In genomic region chr3:95891211-95892065, GRCm38 (mm10) we compare ENCODE assay signal across 8 mouse cellular contexts. TPM values are rescaled to one million over a fixed set of nuclear protein-coding genes. Genes with fewer than 3 reads are reported as not detected.
A peak's percentile ranks its signal among the peaks of the same experiment; 100 is the strongest.
DNase-seq lines count a peak whose midpoint lies in the region; ATAC-seq lines count a peak whose summit lies in the region.

Gene BC028528, minus strand, starts transcription at chr3:95892005.

- ATAC-seq in kidney, embryonic 14.5 days (ENCODE audit: low FRiP score, low TSS enrichment): no peak
- ATAC-seq in heart, embryonic 13.5 days (ENCODE audit: extremely low read depth, insufficient number of reproducible peaks, low FRiP score, low TSS enrichment): no peak
- ATAC-seq in limb, embryonic 12.5 days (ENCODE audit: insufficient number of reproducible peaks, insufficient read depth, low FRiP score, low TSS enrichment, low read depth): no peak
- no peak for ATAC-seq in midbrain, embryonic 11.5 days (ENCODE audit: low FRiP score)

- no peak for DNase-seq in kidney, adult 11 months
- DNase-seq in embryo, embryonic 10 days (ENCODE audit: low spot score): peak; percentile 75
- peak; percentile 85 for DNase-seq in midbrain, embryonic 11.5 days (ENCODE audit: low spot score, missing footprints)
- no peak for DNase-seq in right cerebral cortex, postnatal 36 days (ENCODE audit: low spot score in 2 of 2)
- DNase-seq in left cerebral cortex, adult 11 months (ENCODE audit: low spot score): no peak

- 15% methylated on average over 12 of the region's 12 CpGs for WGBS in kidney, embryonic 14.5 days
- WGBS in heart, embryonic 13.5 days: 15% methylated on average over 12 of the region's 12 CpGs
- WGBS in limb, embryonic 12.5 days: 26% methylated on average over 12 of the region's 12 CpGs
- WGBS in midbrain, embryonic 11.5 days: 27% methylated on average over 12 of the region's 12 CpGs

- peak within 1 kb of the TSS; percentile 93 for H3K27ac ChIP-seq in kidney, embryonic 14.5 days (ENCODE audit: low read depth, low read length)
- H3K27ac ChIP-seq in heart, embryonic 13.5 days (replicated peaks): peak within 1 kb of the TSS; percentile 94
- H3K27ac ChIP-seq in limb, embryonic 12.5 days: peak within 1 kb of the TSS; percentile 78
- no peak within 1 kb of the TSS; the same call in 1 of the 2 replicates for H3K27ac ChIP-seq in midbrain, embryonic 11.5 days (ENCODE audit: low read depth, low read length)

- H3K9ac ChIP-seq in kidney, embryonic 14.5 days (ENCODE audit: low read depth, low read length): peak within 1 kb of the TSS; percentile 19
- peak within 1 kb of the TSS; percentile 80 for H3K9ac ChIP-seq in heart, embryonic 13.5 days
- H3K9ac ChIP-seq in limb, embryonic 12.5 days (replicated peaks): peak within 1 kb of the TSS; percentile 45; the same call in 1 of the 2 replicates
- peak within 1 kb of the TSS; percentile 36; the same call in 1 of the 2 replicates for H3K9ac ChIP-seq in midbrain, embryonic 11.5 days (ENCODE audit: low read length)

- H3K4me3 ChIP-seq in kidney, embryonic 14.5 days (ENCODE audit: low read length): peak within 1 kb of the TSS; percentile 30
- peak within 1 kb of the TSS; percentile 50 for H3K4me3 ChIP-seq in heart, embryonic 13.5 days
- H3K4me3 ChIP-seq in limb, embryonic 12.5 days (replicated peaks): peak within 1 kb of the TSS; percentile 26
- no peak within 1 kb of the TSS for H3K4me3 ChIP-seq in midbrain, embryonic 11.5 days (ENCODE audit: low read depth, low read length)

- H3K4me1 ChIP-seq in kidney, embryonic 14.5 days (ENCODE audit: control insufficient read depth, insufficient read depth, low read length): peaks cover 30% of the 10 kb centered on the region
- H3K4me1 ChIP-seq in heart, embryonic 13.5 days: peaks cover 45% of the 10 kb centered on the region
- H3K4me1 ChIP-seq in limb, embryonic 12.5 days (replicated peaks): peaks cover 32% of the 10 kb centered on the region
- peaks cover 12% of the 10 kb centered on the region for H3K4me1 ChIP-seq in midbrain, embryonic 11.5 days (ENCODE audit: control insufficient read depth, insufficient read depth, low read length)

- no peaks in the 10 kb centered on the region for H3K27me3 ChIP-seq in kidney, embryonic 14.5 days (ENCODE audit: control insufficient read depth, insufficient read depth, low read length)
- no peaks in the 10 kb centered on the region for H3K27me3 ChIP-seq in heart, embryonic 13.5 days (replicated peaks)
- H3K27me3 ChIP-seq in limb, embryonic 12.5 days: no peaks in the 10 kb centered on the region
- H3K27me3 ChIP-seq in midbrain, embryonic 11.5 days (ENCODE audit: control insufficient read depth, insufficient read depth, low read length): no peaks in the 10 kb centered on the region

- H3K4me2 ChIP-seq in kidney, embryonic 14.5 days (replicated peaks; ENCODE audit: low read depth, low read length): peak within 1 kb of the TSS; percentile 54
- H3K4me2 ChIP-seq in heart, embryonic 13.5 days: peak within 1 kb of the TSS; percentile 73
- H3K4me2 ChIP-seq in limb, embryonic 12.5 days: peak within 1 kb of the TSS; percentile 35
- no peak within 1 kb of the TSS for H3K4me2 ChIP-seq in midbrain, embryonic 11.5 days

- H3K9me3 ChIP-seq in kidney, embryonic 14.5 days (ENCODE audit: control insufficient read depth, low read length): no peaks in the 10 kb centered on the region
- H3K9me3 ChIP-seq in heart, embryonic 13.5 days: no peaks in the 10 kb centered on the region
- no peaks in the 10 kb centered on the region for H3K9me3 ChIP-seq in limb, embryonic 12.5 days
- H3K9me3 ChIP-seq in midbrain, embryonic 11.5 days (ENCODE audit: control insufficient read depth, low read length): no peaks in the 10 kb centered on the region

- no peaks in the 10 kb centered on the region; the same call in 1 of the 2 replicates for H3K36me3 ChIP-seq in kidney, embryonic 14.5 days (ENCODE audit: control insufficient read depth, insufficient read depth, low read length)
- H3K36me3 ChIP-seq in heart, embryonic 13.5 days: peaks cover 33% of the 10 kb centered on the region
- no peaks in the 10 kb centered on the region for H3K36me3 ChIP-seq in limb, embryonic 12.5 days
- no peaks in the 10 kb centered on the region for H3K36me3 ChIP-seq in midbrain, embryonic 11.5 days (ENCODE audit: control insufficient read depth, insufficient read depth, low read length)

RNA-seq across cellular contexts. Expression of gene BC028528, which starts in this region (rescaled TPM):
- polyA plus RNA-seq in kidney, embryonic 14.5 days (2014; fragmentation: Nextera tagmentation; extraction: Ambion mirVana): 33.6 and 35.6 TPM in 2 replicates
- polyA plus RNA-seq in heart, embryonic 13.5 days (2015; fragmentation: Nextera tagmentation; extraction: Ambion mirVana): 38.1 and 41.8 TPM in 2 replicates
- 11.1 and 11.6 TPM in 2 replicates for polyA plus RNA-seq in limb, embryonic 12.5 days (2016; fragmentation: Nextera tagmentation; extraction: Ambion mirVana)
- 8.5 and 8.9 TPM in 2 replicates for polyA plus RNA-seq in midbrain, embryonic 11.5 days (2014; fragmentation: Nextera tagmentation; extraction: Ambion mirVana)

Comparison
In these comparisons a context has a peak if more than half of its experiments do, and no peak if none do; other contexts are left out.
1. H3K9ac ChIP-seq: peak in every context shown above with its lines; median percentile 80 in heart, embryonic 13.5 days; 45 in limb, embryonic 12.5 days; 36 in midbrain, embryonic 11.5 days; 19 in kidney, embryonic 14.5 days.
2. DNase-seq: peak in embryo, embryonic 10 days (single experiment) and midbrain, embryonic 11.5 days (single experiment); none in kidney, adult 11 months (single experiment), right cerebral cortex, postnatal 36 days (0 of 2) and left cerebral cortex, adult 11 months (single experiment).